Mouse (Mus musculus) kidney, adult 2 months (tissue): ENCODE measurements around the gene Marco.

ENCODE experiments used
- CTCF ChIP-seq: fragments of 200-500 bp; conservative IDR thresholded peaks from 2 replicates; pipeline ENCODE4 v1.5.1; 2011; ENCODE audit warnings: low read depth, mild to moderate bottlenecking, control low read depth, low read length, moderate library complexity, mixed read lengths; ENCODE audit not compliant: insufficient read depth, insufficient read length
- POLR2A ChIP-seq: fragments of 200-500 bp; IDR thresholded peaks from one replicate; pipeline ENCODE4 v1.6.1; 2011; ENCODE audit warnings: low read depth, low read length, control low read depth

- no peak for TF ChIP-seq CTCF
- TF ChIP-seq POLR2A = no peak
Observed at GRCm38 (mm10) chr1:120467323-120467722, 37.5 kb downstream of the Marco start.
